Mouse (Mus musculus): ENCODE data around the gene Cldn4.
A peak's percentile ranks its signal among the peaks of the same experiment; 100 is the strongest.
"Not testable (repeated sequence)": the region's sequence is repeated elsewhere in the genome, so short reads cannot be mapped to it uniquely, and the experiment has no call there.

Gene Cldn4

GRCm38 (mm10) chr5:134961519-134961918 is 14.8 kb upstream of the Cldn4 start:
- no peak for DNase-seq

- no peak for DNase-seq
Measured at GRCm38 (mm10) chr5:134960430-134960829, 13.7 kb upstream of the Cldn4 start.

GRCm38 (mm10) chr5:134959114-134959513 is 12.4 kb upstream of the Cldn4 start:
- no peak for DNase-seq

GRCm38 (mm10) chr5:134955491-134955890 is 8.8 kb upstream of the Cldn4 start:
- no peak for DNase-seq

- DNase-seq = no peak
Measured at GRCm38 (mm10) chr5:134951053-134951884, 4.5 kb upstream of the Cldn4 start.

- DNase-seq = no peak
Measured at GRCm38 (mm10) chr5:134948085-134948439, 1.3 kb upstream of the Cldn4 start.

- no peak for DNase-seq
Measured at GRCm38 (mm10) chr5:134947420-134948084, 818 bp upstream of the Cldn4 start.

- no peak for DNase-seq
Measured at GRCm38 (mm10) chr5:134946063-134946856, 474 bp downstream of the Cldn4 start.

- no peak for DNase-seq
Measured at GRCm38 (mm10) chr5:134945266-134945959, 1.3 kb downstream of the Cldn4 start.

- DNase-seq = no peak
Measured at GRCm38 (mm10) chr5:134944179-134944578, 2.6 kb downstream of the Cldn4 start.

- no peak for DNase-seq
Measured at GRCm38 (mm10) chr5:134942740-134943139, 4.0 kb downstream of the Cldn4 start.

- DNase-seq = no peak
Measured at GRCm38 (mm10) chr5:134941472-134942209, 5.1 kb downstream of the Cldn4 start.

- not testable (repeated sequence) for DNase-seq
Measured at GRCm38 (mm10) chr5:134939554-134939953, 7.2 kb downstream of the Cldn4 start.

- no peak for DNase-seq
Measured at GRCm38 (mm10) chr5:134939069-134939468, 7.7 kb downstream of the Cldn4 start.

GRCm38 (mm10) chr5:134936626-134937185 is 10.0 kb downstream of the Cldn4 start:
- no peak for DNase-seq

GRCm38 (mm10) chr5:134936051-134936450 is 10.7 kb downstream of the Cldn4 start:
- no peak for DNase-seq

GRCm38 (mm10) chr5:134934666-134935065 is 12.1 kb downstream of the Cldn4 start:
- no peak for DNase-seq

GRCm38 (mm10) chr5:134933686-134934085 is 13.0 kb downstream of the Cldn4 start:
- DNase-seq = not testable (repeated sequence)

- DNase-seq = no peak
Measured at GRCm38 (mm10) chr5:134933281-134933680, 13.5 kb downstream of the Cldn4 start.

- DNase-seq = peak; percentile 83
Measured at GRCm38 (mm10) chr5:134932903-134933276, 13.8 kb downstream of the Cldn4 start.

GRCm38 (mm10) chr5:134932179-134932902 is 14.4 kb downstream of the Cldn4 start, which contains the start of gene Mettl27:
TSS of gene Mettl27 (plus strand) at chr5:134932368.
- peak; percentile 94 for DNase-seq

All from retina, postnatal 1 day (tissue).